Mouse (Mus musculus): ENCODE results near the gene Fmod. TPM values are rescaled to one million over a fixed set of nuclear protein-coding genes. Genes with fewer than 3 reads are reported as not detected.

The Fmod gene
- total RNA-seq, 2 experiments from 2014 or later = not detected

DNA sequence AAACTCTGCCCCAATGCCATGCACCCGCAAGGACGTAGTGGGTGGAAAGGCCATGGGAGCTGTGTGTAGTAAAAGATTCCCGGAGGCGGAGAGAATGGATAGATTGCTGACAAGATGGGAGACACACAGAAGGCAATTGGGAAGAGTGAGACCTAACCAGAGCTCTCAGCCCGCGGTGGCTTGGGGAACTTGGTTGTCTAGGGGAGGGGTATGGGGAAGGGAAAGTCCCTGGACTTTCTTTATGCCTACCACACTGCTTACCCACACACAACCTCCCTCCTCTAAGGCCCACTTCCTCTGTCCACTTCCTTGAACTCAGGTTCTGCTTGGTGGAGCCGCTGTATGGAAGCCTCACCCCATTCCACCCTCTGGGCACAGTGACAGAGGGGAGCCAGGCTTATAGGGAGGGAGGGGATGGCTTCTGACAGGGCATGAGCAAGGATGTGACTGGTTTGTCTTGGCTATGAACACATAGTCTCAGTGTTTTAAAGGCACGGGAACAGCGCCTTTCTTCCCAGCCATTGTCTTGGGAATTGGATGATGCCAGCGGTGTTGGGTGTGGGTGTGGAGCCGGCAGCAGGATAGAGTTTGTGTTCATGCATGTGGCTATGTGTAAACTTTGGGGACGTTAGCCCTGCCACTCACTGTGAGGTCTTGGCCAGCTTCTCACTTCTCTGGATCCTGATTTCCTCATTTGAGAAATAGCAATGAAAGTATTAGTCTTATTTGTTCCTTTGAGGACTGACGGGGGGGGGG, 56.9 kb downstream of the Fmod start:
- peak; percentile 46 for ATAC-seq (replicated peaks; ENCODE audit: poor library complexity)

DNA sequence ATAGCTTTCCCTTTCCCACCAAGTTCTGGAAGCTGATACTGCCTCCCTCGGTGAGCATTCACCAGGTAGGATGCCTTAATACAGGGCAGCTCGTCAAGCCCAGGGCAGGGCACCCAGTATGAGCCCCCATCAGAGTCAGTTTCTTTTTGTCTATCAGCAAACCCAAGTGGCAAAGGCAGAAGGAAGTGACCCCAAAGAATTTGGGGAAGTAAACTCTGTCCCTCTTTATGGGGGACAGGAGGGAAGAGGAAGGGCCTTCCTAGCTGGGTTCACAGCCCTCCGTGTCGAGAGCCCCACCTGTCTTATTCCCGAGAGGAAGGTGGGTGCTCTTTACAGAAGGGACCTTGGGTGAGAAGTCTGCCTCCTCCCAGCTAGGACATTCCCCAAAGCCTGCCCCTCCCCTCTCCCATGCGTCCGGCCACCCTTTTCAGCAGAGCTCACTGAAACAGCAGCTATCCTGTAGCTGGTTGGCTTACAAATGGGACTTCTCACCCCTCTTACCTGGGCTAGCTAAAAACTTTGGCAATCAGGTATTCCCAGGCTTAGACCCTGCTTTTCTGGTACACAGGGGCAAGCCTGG, 58.1 kb downstream of the Fmod start:
- no peak for ATAC-seq (replicated peaks; ENCODE audit: poor library complexity)

DNA sequence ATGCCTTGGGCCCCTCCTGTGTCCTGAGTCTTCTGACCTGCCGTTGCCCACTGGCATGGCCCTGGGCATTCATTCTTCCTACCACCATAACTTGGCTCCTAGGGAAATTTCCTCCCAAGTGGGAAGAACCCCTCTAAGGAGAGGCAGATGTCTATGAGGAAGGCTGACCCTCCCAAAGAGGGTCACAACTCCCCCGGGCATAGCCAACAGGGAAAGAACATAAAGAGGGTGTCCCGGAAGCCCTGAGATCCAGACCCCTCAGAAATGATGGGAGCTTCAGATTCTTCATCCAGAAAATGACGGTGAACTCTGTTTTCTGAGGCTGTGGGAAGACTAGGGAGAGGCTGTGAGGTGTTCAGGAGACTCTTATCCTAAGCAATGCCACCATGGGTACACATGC, 58.7 kb downstream of the Fmod start:
- no peak for ATAC-seq (replicated peaks; ENCODE audit: poor library complexity)

DNA sequence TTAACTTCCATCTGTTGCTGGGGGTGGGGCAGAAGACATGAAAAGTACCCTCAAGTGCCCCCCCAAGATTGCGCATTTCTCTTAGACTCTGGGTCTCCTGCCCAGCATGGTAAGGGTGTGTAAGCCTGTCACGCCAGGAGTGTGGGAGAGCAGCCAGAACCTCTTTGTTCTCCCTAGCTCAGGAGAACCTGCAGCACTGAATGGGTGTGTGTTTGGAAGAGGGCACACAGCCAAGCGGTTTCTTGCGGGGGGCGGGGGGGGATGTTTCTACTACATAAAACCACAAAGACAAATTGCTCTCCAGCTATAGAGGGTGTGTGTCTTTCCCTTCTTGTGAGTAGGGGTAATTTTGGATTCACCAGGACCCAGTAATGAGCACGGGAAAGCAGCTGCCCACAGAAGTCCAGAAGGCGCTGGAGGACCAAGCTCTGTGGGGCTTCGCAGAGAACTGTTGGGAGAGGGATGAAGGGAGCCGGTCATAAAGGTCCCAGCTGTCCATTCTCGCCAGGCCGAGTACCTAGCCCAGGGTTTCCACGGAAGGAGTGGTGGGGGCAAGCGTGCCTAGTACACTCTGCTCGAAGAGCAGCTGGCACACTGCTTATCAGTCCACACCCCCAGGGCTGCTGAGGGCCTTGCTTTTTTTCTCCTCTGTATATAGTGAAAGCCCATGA, 59.3 kb downstream of the Fmod start:
- 0 out of 2 replicates have a peak, but pooled peaks have one; percentile 9 for ATAC-seq (replicated peaks; ENCODE audit: poor library complexity)

DNA sequence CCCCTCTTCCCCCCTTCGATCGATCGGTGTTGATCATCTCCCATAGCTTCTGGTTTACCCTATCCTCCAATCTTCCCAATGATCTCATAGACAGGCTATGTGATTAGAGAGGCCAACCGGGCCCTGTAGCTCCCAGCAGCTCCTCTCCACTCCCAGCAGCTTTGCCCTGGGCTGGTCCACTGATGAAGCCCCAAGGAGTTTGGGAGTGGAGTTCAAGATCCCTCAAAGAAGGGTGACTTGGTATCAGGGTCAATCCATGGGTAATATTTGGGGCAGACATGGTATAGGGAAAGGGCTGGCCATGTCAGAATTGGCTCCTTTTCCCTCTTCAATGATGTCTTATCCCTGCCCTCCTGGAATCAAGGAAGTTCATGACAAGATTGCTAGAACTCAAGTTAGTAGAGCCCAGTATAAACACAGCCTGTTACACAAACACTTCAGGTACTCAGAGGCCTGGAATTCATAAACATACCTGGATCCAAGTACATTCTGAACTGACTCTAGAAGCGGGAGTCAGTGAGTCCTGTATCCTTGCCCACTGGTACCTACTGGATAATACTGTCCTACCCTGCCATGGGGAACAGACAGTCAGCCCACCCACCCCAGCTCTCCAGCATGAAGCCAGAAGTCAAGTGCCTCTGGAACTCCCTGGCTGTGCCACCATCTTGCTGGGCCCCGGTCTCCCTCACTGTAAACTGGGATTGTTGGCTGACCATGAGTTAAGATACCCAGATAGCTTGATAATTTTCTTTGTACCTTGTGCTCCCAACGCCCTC, 60.2 kb downstream of the Fmod start:
- no peak for ATAC-seq (replicated peaks; ENCODE audit: poor library complexity)

Other genes with a start within 250 kb of the Fmod start
- gene Atp2b4, start 236.2 kb upstream of the Fmod start, total RNA-seq (2015) = 33.6 and 40.5 TPM in 2 replicates
- gene Atp2b4, start 236.2 kb upstream of the Fmod start, total RNA-seq (2017) = 30.7 and 34.7 TPM in 2 replicates
- gene Optc, start 129.3 kb upstream of the Fmod start, total RNA-seq (2015) = not detected in 2 replicates
- not detected in 2 replicates for gene Optc, start 129.3 kb upstream of the Fmod start, total RNA-seq (2017)
- gene Prelp, start 115.8 kb upstream of the Fmod start, total RNA-seq (2015) = not detected in 2 replicates
- gene Prelp, start 115.8 kb upstream of the Fmod start, total RNA-seq (2017) = not detected in 2 replicates
- gene Btg2, start 41.9 kb downstream of the Fmod start, total RNA-seq (2015) = 14.2 and 22.2 TPM in 2 replicates
- 38.7 and 47.8 TPM in 2 replicates for gene Btg2, start 41.9 kb downstream of the Fmod start, total RNA-seq (2017)
- gene Chit1, start 74.0 kb downstream of the Fmod start, total RNA-seq (2015) = 1.3 and 2.3 TPM in 2 replicates
- 0.74 and 1.8 TPM in 2 replicates for gene Chit1, start 74.0 kb downstream of the Fmod start, total RNA-seq (2017)
- gene Chil1, start 144.9 kb downstream of the Fmod start, total RNA-seq (2015) = 9.3 and 21.2 TPM in 2 replicates
- 8.9 and 16.2 TPM in 2 replicates for gene Chil1, start 144.9 kb downstream of the Fmod start, total RNA-seq (2017)
- 0.17 TPM in 1 of 2 replicates, not detected in the other for gene Mybph, start 156.2 kb downstream of the Fmod start, total RNA-seq (2015)
- gene Mybph, start 156.2 kb downstream of the Fmod start, total RNA-seq (2017) = not detected in 2 replicates
- not detected in 2 replicates for gene Adora1, start 198.2 kb downstream of the Fmod start, total RNA-seq (2015)
- gene Adora1, start 198.2 kb downstream of the Fmod start, total RNA-seq (2017) = not detected in 2 replicates